Mouse (Mus musculus): ENCODE results near the gene Chtop. TPM values are rescaled to one million over a fixed set of nuclear protein-coding genes. Genes with fewer than 3 reads are reported as not detected.

Gene Chtop
- polyA plus RNA-seq, 1 experiment, result 151 TPM

DNA sequence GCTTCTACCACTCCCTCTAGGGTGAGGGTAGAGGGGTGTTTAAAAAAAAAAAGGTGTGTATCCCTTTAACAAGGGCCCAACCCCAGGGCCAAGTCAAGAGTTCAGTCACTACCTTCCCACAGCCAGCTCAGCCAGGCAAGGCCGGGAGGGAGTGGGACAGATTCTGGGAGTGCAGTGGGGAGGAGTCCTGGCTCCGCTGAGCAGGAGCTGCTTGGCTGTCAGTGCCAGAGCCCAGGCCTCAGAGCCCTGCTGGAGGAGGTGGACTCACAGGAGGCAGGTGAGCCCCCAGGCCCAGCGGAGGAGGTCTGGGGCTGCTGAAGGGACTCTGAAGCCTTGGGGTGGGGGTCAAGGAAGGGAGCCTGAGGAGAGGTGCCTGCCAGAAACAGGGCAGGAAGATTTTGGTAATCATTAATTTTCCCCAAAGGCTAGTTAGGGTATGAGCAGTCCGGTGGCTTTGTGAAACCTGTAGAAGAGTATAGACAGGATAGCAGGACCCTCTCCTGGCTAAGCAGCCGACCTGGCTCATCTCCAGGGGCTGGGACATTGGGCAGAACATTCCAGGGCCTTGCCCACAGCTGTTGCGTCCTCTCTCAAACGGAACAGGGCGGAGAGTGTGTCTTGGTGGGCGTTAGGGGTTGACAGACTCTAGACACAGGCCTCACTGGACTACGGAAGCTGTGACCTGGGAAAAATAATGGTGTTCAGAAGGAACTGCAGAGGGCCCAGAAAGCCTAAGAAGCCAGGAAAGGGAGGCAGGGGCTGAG is 28.0 kb upstream of the Chtop start, which contains the start of gene S100a16:
TSS of gene S100a16 (plus strand) at position 114 of the 764 bp plus-strand sequence.
- Histone ChIP-seq H3K4me1 (ENCODE audit: control insufficient read depth, insufficient read depth, low read length) (peaks cover 4% of the 10 kb centered on the region), H3K27ac (ENCODE audit: insufficient read depth, low read length) (peak within 1 kb of the TSS; percentile 66), H3K4me3 (replicated peaks; ENCODE audit: insufficient read depth, low read depth, low read length) (peak within 1 kb of the TSS; percentile 73), H3K27me3 (ENCODE audit: control insufficient read depth, insufficient read depth, low read length) (no peaks in the 10 kb centered on the region)
- DNase-seq, result peak; percentile 71 to 81
- TF ChIP-seq CTCF (IDR thresholded peaks at IDR 0.05; ENCODE audit: borderline replicate concordance, insufficient read depth, low read depth, low read length) (no peak), POLR2A (IDR thresholded peaks at IDR 0.05; ENCODE audit: borderline replicate concordance, insufficient read depth, low read length) (0 out of 2 replicates have a peak, but pooled peaks have one; percentile 39)
- WGBS, result 23% methylated on average over 10 of the region's 10 CpGs

- TF ChIP-seq CTCF (IDR thresholded peaks at IDR 0.05; ENCODE audit: borderline replicate concordance, insufficient read depth, low read depth, low read length) (no peak), POLR2A (IDR thresholded peaks at IDR 0.05; ENCODE audit: borderline replicate concordance, insufficient read depth, low read length) (no peak)
- no peak overlapping the region for H3K27ac ChIP-seq (ENCODE audit: insufficient read depth, low read length)
- peaks cover 4% of the 10 kb centered on the region for H3K4me1 ChIP-seq (ENCODE audit: control insufficient read depth, insufficient read depth, low read length)
- no peak overlapping the region for H3K4me3 ChIP-seq (replicated peaks; ENCODE audit: insufficient read depth, low read depth, low read length)
- DNase-seq, result no peak
- WGBS, result 68% methylated on average over 1 of the region's 1 CpGs
- H3K27me3 ChIP-seq (ENCODE audit: control insufficient read depth, insufficient read depth, low read length), result no peaks in the 10 kb centered on the region
These were observed 26.1 kb upstream of the Chtop start for GRCm38 (mm10) chr3:90535446-90535845.

DNA sequence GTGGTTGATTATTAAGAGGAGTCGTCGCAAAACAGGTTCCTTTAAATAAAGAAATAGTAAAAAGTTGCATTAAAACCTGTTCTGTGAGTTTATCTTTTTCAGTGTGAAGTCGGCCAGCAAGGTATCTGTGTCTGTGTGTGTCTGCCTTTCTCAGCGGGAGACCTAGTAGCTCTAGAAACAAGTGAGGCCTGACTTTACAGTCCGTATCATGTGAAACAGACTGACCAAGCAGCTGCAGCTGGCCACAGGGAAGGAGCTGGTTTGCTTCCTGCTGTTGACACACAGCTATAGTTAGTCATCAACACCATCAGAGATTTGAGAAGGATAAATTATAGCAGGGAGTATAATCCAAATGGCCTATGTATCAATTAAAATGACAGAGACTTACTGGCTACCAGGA is 22.4 kb upstream of the Chtop start:
- Histone ChIP-seq H3K4me3 (replicated peaks; ENCODE audit: insufficient read depth, low read depth, low read length) (no peak overlapping the region), H3K27ac (ENCODE audit: insufficient read depth, low read length) (no peak overlapping the region), H3K27me3 (ENCODE audit: control insufficient read depth, insufficient read depth, low read length) (no peaks in the 10 kb centered on the region), H3K4me1 (ENCODE audit: control insufficient read depth, insufficient read depth, low read length) (peaks cover 2% of the 10 kb centered on the region; the same call in 1 of the 2 replicates)
- no peak for TF ChIP-seq CTCF (IDR thresholded peaks at IDR 0.05; ENCODE audit: borderline replicate concordance, insufficient read depth, low read depth, low read length)
- no peak for TF ChIP-seq POLR2A (IDR thresholded peaks at IDR 0.05; ENCODE audit: borderline replicate concordance, insufficient read depth, low read length)
- DNase-seq, result no peak
- 79% methylated on average over 5 of the region's 5 CpGs for WGBS

GRCm38 (mm10) chr3:90527291-90527873 is 18.1 kb upstream of the Chtop start:
- Histone ChIP-seq H3K4me3 (replicated peaks; ENCODE audit: insufficient read depth, low read depth, low read length) (no peak overlapping the region), H3K4me1 (ENCODE audit: control insufficient read depth, insufficient read depth, low read length) (no peaks in the 10 kb centered on the region), H3K27me3 (ENCODE audit: control insufficient read depth, insufficient read depth, low read length) (no peaks in the 10 kb centered on the region), H3K27ac (ENCODE audit: insufficient read depth, low read length) (no peak overlapping the region)
- no peak for TF ChIP-seq CTCF (IDR thresholded peaks at IDR 0.05; ENCODE audit: borderline replicate concordance, insufficient read depth, low read depth, low read length)
- TF ChIP-seq POLR2A (IDR thresholded peaks at IDR 0.05; ENCODE audit: borderline replicate concordance, insufficient read depth, low read length), result no peak
- 87% methylated on average over 7 of the region's 7 CpGs for whole genome bisulfite sequencing
- DNase-seq, result no peak

DNA sequence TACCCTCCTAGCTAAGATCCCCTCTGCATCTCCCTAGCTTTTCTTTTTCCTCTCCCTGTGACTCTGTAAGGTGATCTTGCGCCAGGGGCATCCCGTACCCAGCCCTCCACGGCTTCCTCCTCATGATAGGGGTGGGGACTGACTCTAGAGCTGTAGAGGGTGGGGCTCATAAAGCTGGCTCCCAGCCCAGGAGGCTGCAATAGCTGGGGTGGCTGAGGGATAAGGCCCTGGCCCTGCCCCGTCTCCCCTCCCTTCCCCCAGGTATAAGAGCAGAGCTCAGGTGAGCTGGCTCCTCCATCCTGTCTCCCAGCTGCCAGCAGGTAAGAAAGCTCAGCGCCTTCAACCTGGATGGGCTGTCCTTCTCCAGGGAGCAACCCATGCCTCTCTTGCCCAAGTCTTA is 17.3 kb upstream of the Chtop start, which contains the start of gene S100a14:
TSS of gene S100a14 (plus strand) at position 277 of the 400 bp plus-strand sequence.
- 59% methylated on average over 5 of the region's 5 CpGs for WGBS
- Histone ChIP-seq H3K27me3 (ENCODE audit: control insufficient read depth, insufficient read depth, low read length) (no peaks in the 10 kb centered on the region), H3K4me3 (replicated peaks; ENCODE audit: insufficient read depth, low read depth, low read length) (no peak within 1 kb of the TSS), H3K4me1 (ENCODE audit: control insufficient read depth, insufficient read depth, low read length) (no peaks in the 10 kb centered on the region), H3K27ac (ENCODE audit: insufficient read depth, low read length) (no peak within 1 kb of the TSS)
- DNase-seq, result no peak
- TF ChIP-seq POLR2A (IDR thresholded peaks at IDR 0.05; ENCODE audit: borderline replicate concordance, insufficient read depth, low read length) (no peak), CTCF (IDR thresholded peaks at IDR 0.05; ENCODE audit: borderline replicate concordance, insufficient read depth, low read depth, low read length) (no peak)

DNA sequence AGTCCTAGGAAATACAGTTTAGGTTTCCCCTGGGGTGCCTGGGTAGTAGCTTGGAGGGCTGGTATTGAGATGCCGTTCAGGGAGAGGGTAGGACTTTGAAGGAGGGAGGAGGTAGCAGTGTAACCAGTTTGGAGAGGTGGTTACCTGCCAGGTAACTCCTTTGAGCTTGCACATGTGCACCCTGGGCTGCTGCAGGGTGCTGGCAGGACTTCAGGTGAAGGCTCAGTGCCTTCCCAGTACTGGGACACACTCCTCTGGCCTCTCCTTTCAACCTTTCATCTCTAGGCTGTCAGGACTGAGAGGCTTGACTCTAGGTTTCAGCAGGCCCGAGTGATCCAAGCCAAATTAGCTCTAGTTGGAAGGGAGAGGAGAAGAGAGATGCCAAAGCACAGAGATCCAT is 16.8 kb upstream of the Chtop start:
- no peak overlapping the region for H3K27ac ChIP-seq (ENCODE audit: insufficient read depth, low read length)
- no peaks in the 10 kb centered on the region for H3K27me3 ChIP-seq (ENCODE audit: control insufficient read depth, insufficient read depth, low read length)
- no peak for DNase-seq
- WGBS, result 74% methylated on average over 2 of the region's 2 CpGs
- no peak overlapping the region for H3K4me3 ChIP-seq (replicated peaks; ENCODE audit: insufficient read depth, low read depth, low read length)
- no peaks in the 10 kb centered on the region for H3K4me1 ChIP-seq (ENCODE audit: control insufficient read depth, insufficient read depth, low read length)
- TF ChIP-seq POLR2A (IDR thresholded peaks at IDR 0.05; ENCODE audit: borderline replicate concordance, insufficient read depth, low read length), result no peak
- no peak for TF ChIP-seq CTCF (IDR thresholded peaks at IDR 0.05; ENCODE audit: borderline replicate concordance, insufficient read depth, low read depth, low read length)

DNA sequence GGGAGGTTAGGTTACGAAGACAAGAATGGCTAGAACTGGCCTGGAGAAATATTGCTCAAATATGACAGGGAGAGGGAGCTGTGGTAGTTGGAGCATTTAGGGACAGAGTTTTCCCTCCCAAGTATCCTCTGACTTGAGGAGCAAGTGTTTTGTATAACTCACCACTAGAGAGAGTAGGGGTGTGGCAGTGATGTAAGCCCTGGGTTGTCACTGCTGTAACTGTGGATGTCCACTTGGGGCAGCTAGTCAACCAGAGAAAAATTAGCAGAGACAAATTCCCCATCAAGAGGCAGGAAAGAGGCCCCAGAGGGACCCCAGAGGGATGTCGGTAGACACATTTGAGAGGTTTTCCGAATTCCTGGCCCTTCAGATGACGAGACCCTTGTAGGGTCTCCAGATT is 16.1 kb upstream of the Chtop start:
- peak; percentile 34 to 51 for DNase-seq

More for the DNA sequence above, 16.1 kb upstream of the Chtop start:
- no peak overlapping the region for H3K4me3 ChIP-seq (replicated peaks; ENCODE audit: insufficient read depth, low read depth, low read length)
- no peak overlapping the region for H3K27ac ChIP-seq (ENCODE audit: insufficient read depth, low read length)
- H3K4me1 ChIP-seq (ENCODE audit: control insufficient read depth, insufficient read depth, low read length), result no peaks in the 10 kb centered on the region
- TF ChIP-seq CTCF (IDR thresholded peaks at IDR 0.05; ENCODE audit: borderline replicate concordance, insufficient read depth, low read depth, low read length) (peak; percentile 50; the same call in 1 of the 2 replicates), POLR2A (IDR thresholded peaks at IDR 0.05; ENCODE audit: borderline replicate concordance, insufficient read depth, low read length) (no peak)
- no peaks in the 10 kb centered on the region for H3K27me3 ChIP-seq (ENCODE audit: control insufficient read depth, insufficient read depth, low read length)
- 52% methylated on average over 4 of the region's 4 CpGs for WGBS

Measured in cerebellum, adult 2 months (tissue).